Mouse (Mus musculus): Measurements from ENCODE around the gene Hoxb9. TPM values are rescaled to one million over a fixed set of nuclear protein-coding genes. Genes with fewer than 3 reads are reported as not detected.

The Hoxb9 gene
- polyA plus RNA-seq, 1 experiment from 2014 or later: 1.5 TPM

DNA sequence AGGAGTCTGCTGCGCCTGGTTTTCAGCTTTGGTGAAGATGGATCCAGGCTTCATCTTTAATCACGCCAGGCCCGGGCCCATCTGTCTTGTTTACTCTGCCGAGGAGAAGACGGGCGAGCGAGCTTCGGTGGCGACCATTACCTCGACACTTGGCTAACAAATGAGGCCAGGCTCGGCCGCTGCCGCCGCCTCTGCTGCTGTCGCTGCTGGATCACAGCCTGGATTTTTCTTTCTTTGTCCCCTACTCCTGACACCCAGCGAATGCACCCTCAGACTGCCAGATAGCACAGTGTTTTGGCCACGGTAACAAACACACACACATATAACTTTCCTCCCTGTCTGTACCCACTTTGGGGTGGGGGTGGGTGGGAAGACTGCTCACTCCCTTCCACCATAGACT is 49.4 kb downstream of the Hoxb9 start:
- H3K4me1 ChIP-seq (replicated peaks; ENCODE audit: control insufficient read depth, insufficient read depth, low read length): no peaks in the 10 kb centered on the region
- peak overlapping the region; percentile 59 for H3K4me3 ChIP-seq (ENCODE audit: low read depth, low read length)
- ATAC-seq: no peak
- 26% methylated on average over 17 of the region's 17 CpGs for WGBS
- H3K36me3 ChIP-seq (ENCODE audit: control insufficient read depth, insufficient read depth): no peaks in the 10 kb centered on the region
- H3K4me2 ChIP-seq (replicated peaks; ENCODE audit: low read depth): peak overlapping the region; percentile 83
- H3K9ac ChIP-seq (ENCODE audit: low read depth, low read length): peak overlapping the region; percentile 22; the same call in 1 of the 2 replicates
- no peak for TF ChIP-seq CTCF (IDR thresholded peaks at IDR 0.05; ENCODE audit: low read depth)
- H3K27ac ChIP-seq (ENCODE audit: low read depth, low read length): peak overlapping the region; percentile 37; the same call in 1 of the 2 replicates
- H3K27me3 ChIP-seq (replicated peaks; ENCODE audit: control insufficient read depth, insufficient read depth, low read length): peaks cover 29% of the 10 kb centered on the region
- H3K9me3 ChIP-seq (ENCODE audit: control insufficient read depth): no peaks in the 10 kb centered on the region

DNA sequence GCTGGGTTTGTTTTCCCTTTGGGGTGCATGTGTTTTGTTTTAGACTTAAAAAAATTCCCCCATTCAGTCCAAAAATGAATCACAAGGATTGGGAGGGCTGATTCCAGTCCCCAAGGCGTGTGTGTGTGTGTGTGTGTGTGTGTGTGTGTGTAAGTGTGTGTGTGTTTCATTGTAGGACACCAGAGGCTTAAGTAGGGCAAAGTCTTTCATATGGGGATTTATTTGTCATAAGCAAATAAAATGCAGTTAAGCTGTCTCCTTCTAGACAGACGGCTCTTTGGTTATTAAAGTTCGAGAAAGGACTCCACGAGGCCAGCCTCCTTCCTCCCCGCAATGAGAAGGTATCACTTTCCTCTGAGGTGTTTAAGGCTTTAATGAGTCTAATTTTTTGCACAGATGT is 50.6 kb downstream of the Hoxb9 start:
- H3K27ac ChIP-seq (ENCODE audit: low read depth, low read length): peak overlapping the region; percentile 36; the same call in 1 of the 2 replicates
- no peaks in the 10 kb centered on the region for H3K4me1 ChIP-seq (replicated peaks; ENCODE audit: control insufficient read depth, insufficient read depth, low read length)
- H3K27me3 ChIP-seq (replicated peaks; ENCODE audit: control insufficient read depth, insufficient read depth, low read length): peaks cover 24% of the 10 kb centered on the region
- ATAC-seq: no peak
- no peaks in the 10 kb centered on the region for H3K36me3 ChIP-seq (ENCODE audit: control insufficient read depth, insufficient read depth)
- H3K4me2 ChIP-seq (replicated peaks; ENCODE audit: low read depth): peak overlapping the region; percentile 83
- no peaks in the 10 kb centered on the region for H3K9me3 ChIP-seq (ENCODE audit: control insufficient read depth)
- 0 out of 2 replicates have a peak overlapping the region, but pooled peaks have one; percentile 9 for H3K4me3 ChIP-seq (ENCODE audit: low read depth, low read length)
- no peak for TF ChIP-seq CTCF (IDR thresholded peaks at IDR 0.05; ENCODE audit: low read depth)
- H3K9ac ChIP-seq (ENCODE audit: low read depth, low read length): peak overlapping the region; percentile 5; the same call in 1 of the 2 replicates
- WGBS: 30% methylated on average over 5 of the region's 5 CpGs

DNA sequence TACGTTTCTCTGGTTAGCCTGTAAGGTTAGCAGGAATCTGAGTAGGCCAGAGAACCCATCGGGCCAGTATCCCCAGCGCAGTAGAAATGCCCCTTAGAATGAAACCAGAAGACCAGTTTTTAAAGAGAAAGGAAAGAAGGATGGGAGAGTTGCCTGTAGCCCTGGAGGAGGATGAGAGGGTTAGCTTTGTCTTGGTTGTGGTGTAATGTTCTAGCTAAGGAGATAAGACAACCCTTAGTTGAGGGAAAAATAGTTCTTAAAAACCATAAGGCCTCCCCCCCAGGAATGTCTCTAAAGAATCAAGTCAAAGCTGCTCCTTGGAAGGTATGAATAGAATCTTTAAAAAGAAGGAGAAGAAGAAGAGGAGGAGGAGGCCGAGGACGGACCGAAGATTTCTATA is 51.5 kb downstream of the Hoxb9 start:
- Histone ChIP-seq H3K4me2 (replicated peaks; ENCODE audit: low read depth) (peak overlapping the region; percentile 83), H3K9me3 (ENCODE audit: control insufficient read depth) (no peaks in the 10 kb centered on the region), H3K9ac (ENCODE audit: low read depth, low read length) (0 out of 2 replicates have a peak overlapping the region, but pooled peaks have one; percentile 13), H3K27ac (ENCODE audit: low read depth, low read length) (peak overlapping the region; percentile 36; the same call in 1 of the 2 replicates), H3K4me1 (replicated peaks; ENCODE audit: control insufficient read depth, insufficient read depth, low read length) (no peaks in the 10 kb centered on the region), H3K27me3 (replicated peaks; ENCODE audit: control insufficient read depth, insufficient read depth, low read length) (peaks cover 23% of the 10 kb centered on the region), H3K4me3 (ENCODE audit: low read depth, low read length) (peak overlapping the region; percentile 9; the same call in 1 of the 2 replicates), H3K36me3 (ENCODE audit: control insufficient read depth, insufficient read depth) (no peaks in the 10 kb centered on the region)
- 40% methylated on average over 6 of the region's 6 CpGs for WGBS
- TF ChIP-seq CTCF (IDR thresholded peaks at IDR 0.05; ENCODE audit: low read depth): no peak
- ATAC-seq: no peak

DNA sequence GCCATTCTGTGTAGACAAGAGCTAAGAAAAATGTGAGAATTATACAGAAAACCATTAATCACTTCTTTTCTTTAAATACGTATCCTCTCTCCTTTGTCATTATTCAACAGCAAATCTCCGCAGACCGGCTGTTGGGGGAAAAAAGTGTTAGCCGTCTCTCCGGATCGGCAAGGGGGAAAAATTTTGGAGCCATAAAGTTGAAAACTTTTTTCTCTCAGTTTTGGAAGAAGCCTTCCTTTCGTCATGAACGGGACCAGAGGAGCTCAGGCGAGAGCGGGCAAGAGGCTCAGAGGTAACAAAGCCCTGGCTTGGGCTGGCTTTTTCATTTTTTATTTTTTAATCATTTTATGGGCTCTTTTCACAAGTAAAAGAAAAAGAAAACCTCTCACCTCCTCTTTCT is 51.9 kb downstream of the Hoxb9 start, which contains the start of gene Hoxb3:
TSS of gene Hoxb3 (plus strand) at position 173 of the 400 bp plus-strand sequence.
- peak within 1 kb of the TSS; percentile 9; the same call in 1 of the 2 replicates for H3K4me3 ChIP-seq (ENCODE audit: low read depth, low read length)
- no peak for ATAC-seq
- peaks cover 19% of the 10 kb centered on the region for H3K27me3 ChIP-seq (replicated peaks; ENCODE audit: control insufficient read depth, insufficient read depth, low read length)
- no peak for TF ChIP-seq CTCF (IDR thresholded peaks at IDR 0.05; ENCODE audit: low read depth)
- H3K4me2 ChIP-seq (replicated peaks; ENCODE audit: low read depth): peak within 1 kb of the TSS; percentile 83
- H3K4me1 ChIP-seq (replicated peaks; ENCODE audit: control insufficient read depth, insufficient read depth, low read length): no peaks in the 10 kb centered on the region
- H3K9ac ChIP-seq (ENCODE audit: low read depth, low read length): 0 out of 2 replicates have a peak within 1 kb of the TSS, but pooled peaks have one; percentile 13
- WGBS: 51% methylated on average over 10 of the region's 10 CpGs
- no peaks in the 10 kb centered on the region for H3K9me3 ChIP-seq (ENCODE audit: control insufficient read depth)
- no peaks in the 10 kb centered on the region for H3K36me3 ChIP-seq (ENCODE audit: control insufficient read depth, insufficient read depth)
- peak within 1 kb of the TSS; percentile 42 for H3K27ac ChIP-seq (ENCODE audit: low read depth, low read length)

DNA sequence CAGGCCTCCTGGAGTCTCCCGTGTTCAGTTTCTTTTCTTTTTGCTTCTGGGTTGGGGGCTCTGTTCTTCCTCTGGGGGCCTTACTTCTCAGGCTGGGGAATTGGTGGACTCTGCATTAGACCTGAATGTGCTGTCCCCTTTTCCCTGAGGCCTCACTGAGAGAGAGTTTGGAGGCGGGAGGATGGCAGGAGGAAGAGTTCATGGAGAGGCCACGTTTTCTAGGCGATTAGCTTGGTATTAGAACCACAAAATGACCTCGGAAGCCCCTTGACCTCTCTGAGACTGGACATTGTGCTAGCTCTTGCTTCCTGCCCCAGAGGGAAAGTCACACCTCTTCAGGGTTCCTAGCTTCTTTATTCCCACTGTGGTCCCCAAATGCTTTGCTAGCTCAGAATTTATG is 52.9 kb downstream of the Hoxb9 start:
- Histone ChIP-seq H3K27ac (ENCODE audit: low read depth, low read length) (no peak overlapping the region), H3K4me2 (replicated peaks; ENCODE audit: low read depth) (peak overlapping the region; percentile 83), H3K36me3 (ENCODE audit: control insufficient read depth, insufficient read depth) (no peaks in the 10 kb centered on the region), H3K4me1 (replicated peaks; ENCODE audit: control insufficient read depth, insufficient read depth, low read length) (no peaks in the 10 kb centered on the region), H3K9ac (ENCODE audit: low read depth, low read length) (no peak overlapping the region), H3K4me3 (ENCODE audit: low read depth, low read length) (peak overlapping the region; percentile 5; the same call in 1 of the 2 replicates), H3K27me3 (replicated peaks; ENCODE audit: control insufficient read depth, insufficient read depth, low read length) (peaks cover 12% of the 10 kb centered on the region), H3K9me3 (ENCODE audit: control insufficient read depth) (no peaks in the 10 kb centered on the region)
- WGBS: 30% methylated on average over 5 of the region's 5 CpGs
- no peak for TF ChIP-seq CTCF (IDR thresholded peaks at IDR 0.05; ENCODE audit: low read depth)
- no peak for ATAC-seq

DNA sequence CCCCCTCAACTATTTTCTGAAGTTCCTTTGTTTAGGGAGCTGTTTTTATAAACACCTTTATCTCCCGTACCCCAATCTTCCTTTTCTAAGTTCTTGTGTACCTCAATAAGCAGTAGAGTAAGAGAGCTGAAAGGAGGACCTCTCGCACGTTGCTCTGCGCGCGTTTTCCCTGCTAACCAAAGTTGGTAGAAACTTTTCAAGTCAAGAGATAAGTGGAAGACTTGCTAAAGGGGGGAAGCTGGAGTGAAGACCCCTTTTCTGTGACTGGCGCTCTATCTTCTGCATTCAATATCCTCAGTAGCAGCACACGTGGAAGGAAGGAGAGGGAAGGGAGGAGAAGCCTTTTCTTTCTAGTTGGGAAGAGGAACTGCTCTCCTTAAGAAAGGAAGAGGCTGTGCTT is 53.7 kb downstream of the Hoxb9 start:
- peak overlapping the region; percentile 83 for H3K4me2 ChIP-seq (replicated peaks; ENCODE audit: low read depth)
- H3K27me3 ChIP-seq (replicated peaks; ENCODE audit: control insufficient read depth, insufficient read depth, low read length): peaks cover 12% of the 10 kb centered on the region
- peak overlapping the region; percentile 17 for H3K4me3 ChIP-seq (ENCODE audit: low read depth, low read length)
- H3K36me3 ChIP-seq (ENCODE audit: control insufficient read depth, insufficient read depth): no peaks in the 10 kb centered on the region
- no peak for ATAC-seq
- no peaks in the 10 kb centered on the region for H3K9me3 ChIP-seq (ENCODE audit: control insufficient read depth)
- H3K27ac ChIP-seq (ENCODE audit: low read depth, low read length): no peak overlapping the region
- H3K9ac ChIP-seq (ENCODE audit: low read depth, low read length): 0 out of 2 replicates have a peak overlapping the region, but pooled peaks have one; percentile 57
- TF ChIP-seq CTCF (IDR thresholded peaks at IDR 0.05; ENCODE audit: low read depth): no peak
- 37% methylated on average over 8 of the region's 8 CpGs for WGBS
- H3K4me1 ChIP-seq (replicated peaks; ENCODE audit: control insufficient read depth, insufficient read depth, low read length): no peaks in the 10 kb centered on the region; the same call in 1 of the 2 replicates
